Mouse (Mus musculus) ES-Bruce4 (cell line): Measurements from ENCODE around the gene Eif4g1. TPM values are rescaled to one million over a fixed set of nuclear protein-coding genes. Genes with fewer than 3 reads are reported as not detected.

Experiments used
- H3K27ac ChIP-seq: 2 replicates; pipeline ENCODE4 v1.5.1; 2012; ENCODE audit warnings: low read length, inconsistent platforms; ENCODE audit not compliant: insufficient read depth
- H3K27me3 ChIP-seq: 2 replicates; pipeline ENCODE4 v1.6.1; 2012; ENCODE audit warnings: mild to moderate bottlenecking, low read length, inconsistent platforms; ENCODE audit not compliant: control insufficient read depth, poor library complexity, insufficient read depth, severe bottlenecking
- H3K36me3 ChIP-seq: 2 replicates; pipeline ENCODE4 v1.6.1; 2012; ENCODE audit warnings: inconsistent platforms, mild to moderate bottlenecking, low read length, moderate library complexity; ENCODE audit not compliant: control insufficient read depth, poor library complexity, insufficient read depth, severe bottlenecking
- H3K4me1 ChIP-seq: one replicate; pipeline ENCODE4 v1.8.1; 2011; ENCODE audit warnings: low read length; ENCODE audit not compliant: control insufficient read depth, insufficient read depth
- H3K4me3 ChIP-seq: 2 replicates; pipeline ENCODE4 v1.5.1; 2011; ENCODE audit warnings: low read depth, mild to moderate bottlenecking, low read length
- H3K9ac ChIP-seq: 2 replicates; pipeline ENCODE4 v1.6.1; 2012; ENCODE audit warnings: low read depth, mild to moderate bottlenecking, inconsistent platforms; ENCODE audit not compliant: poor library complexity, severe bottlenecking
- H3K9me3 ChIP-seq: replicated peaks from 2 replicates; pipeline ENCODE4 v1.6.1; 2012; ENCODE audit warnings: mild to moderate bottlenecking, low read length, inconsistent platforms; ENCODE audit not compliant: control insufficient read depth, poor library complexity, insufficient read depth, severe bottlenecking
- CTCF ChIP-seq: IDR thresholded peaks from one replicate; pipeline ENCODE4 v1.8.1; 2011; ENCODE audit warnings: low read depth, low read length
- EP300 ChIP-seq: IDR thresholded peaks from 2 replicates; pipeline ENCODE4 v1.6.1; 2011; ENCODE audit warnings: low read depth, low read length; ENCODE audit not compliant: insufficient read depth
- POLR2A ChIP-seq: IDR thresholded peaks from one replicate; pipeline ENCODE4 v1.8.1; 2011; ENCODE audit warnings: low read length; ENCODE audit not compliant: insufficient read depth
- polyA plus RNA-seq: library from polyadenylated mRNA; stranded (reverse); fragments of >200 nt; gene quantifications from 2 replicates; pipeline ENCODE4 v1.2.4, GENCODE M21; 2011; ENCODE audit warnings: low read depth; ENCODE audit not compliant: missing spikeins, insufficient read depth, insufficient read length

Eif4g1 gene
- polyA plus RNA-seq, 1 experiment = 462 TPM

DNA sequence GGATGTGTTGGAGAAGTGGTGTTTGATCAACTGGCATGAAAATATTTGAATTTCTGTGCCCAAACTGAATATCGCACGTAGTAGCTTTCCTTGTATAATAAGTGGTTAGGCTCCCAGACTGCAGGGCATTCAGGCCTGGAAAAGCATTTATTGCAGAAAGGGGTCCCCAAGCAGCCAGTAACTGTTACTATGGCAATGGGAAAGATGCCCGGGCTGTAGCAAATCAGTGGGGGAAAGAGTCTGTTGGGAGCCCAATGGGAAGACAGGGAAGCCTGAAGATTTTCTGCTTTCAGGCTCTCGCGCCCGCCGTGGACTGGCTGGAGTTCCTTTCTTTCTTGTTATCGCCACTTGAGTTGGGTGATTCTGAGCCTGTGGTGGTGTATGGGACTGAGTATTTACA is 29.7 kb upstream of the Eif4g1 start:
- Histone ChIP-seq H3K27ac (no peak overlapping the region), H3K4me1 (no peaks in the 10 kb centered on the region), H3K9ac (no peak overlapping the region), H3K9me3 (no peaks in the 10 kb centered on the region), H3K4me3 (no peak overlapping the region), H3K27me3 (no peaks in the 10 kb centered on the region), H3K36me3 (no peaks in the 10 kb centered on the region)
- TF ChIP-seq EP300 (no peak), CTCF (no peak), POLR2A (no peak)

- H3K27me3 ChIP-seq = no peaks in the 10 kb centered on the region
- H3K9ac ChIP-seq = no peak overlapping the region
- no peaks in the 10 kb centered on the region for H3K4me1 ChIP-seq
- H3K9me3 ChIP-seq = no peaks in the 10 kb centered on the region
- H3K27ac ChIP-seq = no peak overlapping the region
- H3K4me3 ChIP-seq = no peak overlapping the region
- TF ChIP-seq EP300 (no peak), CTCF (peak; percentile 90), POLR2A (no peak)
- H3K36me3 ChIP-seq = no peaks in the 10 kb centered on the region
Observed at GRCm38 (mm10) chr16:20642161-20642560, 26.0 kb upstream of the Eif4g1 start.

DNA sequence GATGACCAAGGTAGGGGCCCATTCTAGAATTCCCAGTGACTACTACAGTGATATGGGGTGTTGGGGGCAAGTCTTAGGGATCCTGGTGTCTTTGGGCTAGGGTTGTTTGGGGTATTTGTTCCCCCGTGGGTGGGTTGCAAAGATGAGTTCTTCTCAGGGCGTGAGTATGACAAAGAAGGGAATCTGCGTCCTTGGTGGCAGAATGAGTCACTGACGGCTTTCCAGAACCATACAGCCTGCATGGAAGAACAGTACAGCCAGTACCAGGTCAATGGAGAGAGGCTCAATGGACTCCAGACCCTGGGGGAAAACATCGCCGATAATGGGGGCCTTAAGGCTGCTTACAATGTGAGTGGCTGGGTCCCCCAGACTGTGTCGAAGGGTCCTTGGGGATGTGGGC is 24.2 kb upstream of the Eif4g1 start:
- Histone ChIP-seq H3K4me1 (no peaks in the 10 kb centered on the region), H3K27ac (no peak overlapping the region), H3K4me3 (no peak overlapping the region), H3K9ac (no peak overlapping the region), H3K36me3 (no peaks in the 10 kb centered on the region), H3K9me3 (no peaks in the 10 kb centered on the region), H3K27me3 (no peaks in the 10 kb centered on the region)
- no peak for TF ChIP-seq EP300
- TF ChIP-seq POLR2A = no peak
- no peak for TF ChIP-seq CTCF

DNA sequence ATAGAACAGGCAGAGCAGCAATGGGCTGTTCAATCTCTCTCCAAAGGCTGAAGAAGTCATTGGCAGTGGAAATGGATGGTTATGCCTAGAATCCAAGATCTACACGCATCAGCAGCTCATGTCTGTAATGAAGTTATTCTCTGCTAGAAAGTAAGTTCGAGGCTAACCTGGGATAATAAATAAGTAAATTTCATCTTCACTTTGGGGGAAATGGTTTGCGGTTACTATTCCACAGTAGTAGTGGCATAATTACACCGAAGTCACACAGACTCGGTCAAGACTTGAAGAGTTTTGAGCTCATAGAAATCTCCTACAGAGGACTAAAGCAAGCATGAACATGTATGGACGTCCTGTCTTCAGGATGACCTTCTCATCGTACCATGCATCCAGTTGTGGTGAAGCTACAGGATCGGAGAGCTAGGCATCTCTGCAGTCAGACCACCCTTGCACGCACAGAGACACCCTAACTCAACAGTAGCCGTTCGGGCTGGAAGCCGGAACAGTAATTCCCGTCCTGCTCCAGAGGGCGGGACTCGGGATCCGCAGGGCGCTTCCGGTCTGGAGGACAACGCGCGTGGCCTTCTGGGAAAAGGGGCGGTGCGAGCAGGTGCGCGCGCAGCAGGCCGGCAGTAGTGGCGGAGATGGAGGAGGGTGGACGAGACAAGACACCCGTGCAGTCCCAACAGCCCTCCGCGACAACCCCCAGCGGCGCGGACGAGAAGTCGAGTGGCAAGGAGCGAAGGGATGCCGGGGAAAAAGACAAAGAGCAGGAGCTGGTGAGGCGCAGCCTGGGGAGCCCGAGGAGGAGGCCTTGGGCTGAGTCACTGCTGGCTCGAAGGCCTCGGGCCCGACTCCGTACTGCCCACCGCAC is 16.8 kb upstream of the Eif4g1 start, which contains the start of gene Psmd2:
TSS of gene Psmd2 (plus strand) at position 577 of the 871 bp plus-strand sequence.
- peaks cover 26% of the 10 kb centered on the region for H3K36me3 ChIP-seq
- no peaks in the 10 kb centered on the region for H3K9me3 ChIP-seq
- peak within 1 kb of the TSS; percentile 60 for H3K27ac ChIP-seq
- peak within 1 kb of the TSS; percentile 67 for H3K9ac ChIP-seq
- H3K4me3 ChIP-seq = peak within 1 kb of the TSS; percentile 92
- TF ChIP-seq POLR2A (peak; percentile 95), CTCF (no peak), EP300 (0 out of 2 replicates have a peak, but pooled peaks have one; percentile 28)
- H3K4me1 ChIP-seq = no peaks in the 10 kb centered on the region
- H3K27me3 ChIP-seq = no peaks in the 10 kb centered on the region

DNA sequence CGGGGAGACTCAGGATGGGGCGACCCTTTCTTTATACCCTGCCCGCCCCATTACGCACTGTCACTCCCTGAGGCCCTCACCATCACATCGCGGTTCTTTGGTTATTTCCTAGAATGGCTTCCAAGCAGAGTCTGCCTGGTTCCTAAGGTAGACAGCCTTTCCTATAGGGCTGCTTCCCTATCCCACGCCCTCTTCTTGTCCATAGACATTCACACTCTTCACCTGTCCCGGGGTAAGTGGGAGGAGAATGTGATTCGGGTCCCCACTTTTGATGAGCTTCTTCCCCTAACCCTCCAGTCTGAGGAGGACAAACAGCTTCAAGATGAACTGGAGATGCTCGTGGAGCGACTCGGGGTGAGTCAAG is 16.2 kb upstream of the Eif4g1 start:
- Histone ChIP-seq H3K36me3 (peaks cover 32% of the 10 kb centered on the region), H3K4me1 (no peaks in the 10 kb centered on the region), H3K27me3 (no peaks in the 10 kb centered on the region), H3K4me3 (peak overlapping the region; percentile 92), H3K9ac (peak overlapping the region; percentile 67), H3K9me3 (no peaks in the 10 kb centered on the region), H3K27ac (no peak overlapping the region)
- TF ChIP-seq POLR2A = no peak
- no peak for TF ChIP-seq EP300
- TF ChIP-seq CTCF = no peak

GRCm38 (mm10) chr16:20653315-20653714 is 14.8 kb upstream of the Eif4g1 start:
- Histone ChIP-seq H3K4me3 (no peak overlapping the region), H3K9ac (no peak overlapping the region), H3K9me3 (no peaks in the 10 kb centered on the region), H3K27me3 (no peaks in the 10 kb centered on the region), H3K4me1 (no peaks in the 10 kb centered on the region), H3K36me3 (peaks cover 46% of the 10 kb centered on the region), H3K27ac (no peak overlapping the region)
- TF ChIP-seq EP300 = no peak
- no peak for TF ChIP-seq CTCF
- TF ChIP-seq POLR2A = no peak
